Mouse (Mus musculus) fat pad, adult 2 months (tissue): ENCODE measurements around the gene Tfb1m.

Experiments used
- DNase-seq: peaks from one replicate; pipeline ENCODE4 v3.0.0-alpha.2; 2011; ENCODE audit warnings: low read depth, low spot score; ENCODE audit errors: extremely low read depth

Tfb1m gene

DNA sequence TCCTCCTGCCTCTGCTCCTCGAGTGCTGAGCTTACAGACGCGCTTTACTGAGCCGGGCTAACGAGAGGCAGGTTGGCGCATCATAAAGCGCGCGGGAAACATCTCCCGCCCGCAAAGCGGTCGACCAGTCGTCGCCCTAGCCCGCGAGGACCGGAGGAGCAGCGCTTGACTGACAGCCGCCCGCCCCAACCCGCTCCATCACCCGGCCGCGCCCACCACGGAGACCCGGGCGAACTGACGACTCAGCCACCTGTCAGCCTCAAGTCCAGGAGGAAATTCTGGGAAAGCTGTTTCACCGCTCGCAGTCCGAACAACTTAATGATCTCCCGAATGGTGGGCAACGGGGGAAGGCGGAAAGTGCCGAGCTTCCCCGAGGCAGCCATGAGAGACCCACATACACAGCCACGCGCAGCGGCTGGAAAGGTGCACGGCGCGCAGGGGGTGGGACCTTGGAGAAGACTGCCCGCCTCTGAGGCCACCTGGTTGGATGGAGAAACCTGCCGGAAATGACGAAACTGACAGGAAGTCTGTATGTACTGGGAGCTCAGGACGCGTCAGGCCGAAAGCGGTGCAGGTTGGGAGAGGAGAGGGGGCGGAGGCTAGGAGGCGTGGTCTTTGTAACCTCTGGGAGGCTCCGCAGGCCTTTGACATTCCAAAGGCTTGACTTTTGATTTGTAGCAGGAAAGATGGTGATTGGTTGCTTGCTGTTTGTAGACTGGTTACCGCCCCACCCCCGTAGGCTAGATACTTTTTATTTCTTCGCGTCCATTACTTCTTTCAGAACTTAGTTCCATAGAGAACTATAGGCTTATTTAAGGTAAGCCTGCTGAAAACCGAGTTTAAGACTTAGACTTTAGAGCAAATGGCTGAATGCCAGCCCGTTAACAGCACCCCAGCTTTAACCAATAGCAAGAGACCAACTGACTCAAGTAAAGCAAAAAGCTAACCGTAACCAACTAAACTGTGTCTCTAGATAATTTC lies at the start of gene Tfb1m:
Gene Tfb1m (minus strand): TSS at position 451 of the 981 bp plus-strand sequence.
- peak; percentile 90 for DNase-seq

DNA sequence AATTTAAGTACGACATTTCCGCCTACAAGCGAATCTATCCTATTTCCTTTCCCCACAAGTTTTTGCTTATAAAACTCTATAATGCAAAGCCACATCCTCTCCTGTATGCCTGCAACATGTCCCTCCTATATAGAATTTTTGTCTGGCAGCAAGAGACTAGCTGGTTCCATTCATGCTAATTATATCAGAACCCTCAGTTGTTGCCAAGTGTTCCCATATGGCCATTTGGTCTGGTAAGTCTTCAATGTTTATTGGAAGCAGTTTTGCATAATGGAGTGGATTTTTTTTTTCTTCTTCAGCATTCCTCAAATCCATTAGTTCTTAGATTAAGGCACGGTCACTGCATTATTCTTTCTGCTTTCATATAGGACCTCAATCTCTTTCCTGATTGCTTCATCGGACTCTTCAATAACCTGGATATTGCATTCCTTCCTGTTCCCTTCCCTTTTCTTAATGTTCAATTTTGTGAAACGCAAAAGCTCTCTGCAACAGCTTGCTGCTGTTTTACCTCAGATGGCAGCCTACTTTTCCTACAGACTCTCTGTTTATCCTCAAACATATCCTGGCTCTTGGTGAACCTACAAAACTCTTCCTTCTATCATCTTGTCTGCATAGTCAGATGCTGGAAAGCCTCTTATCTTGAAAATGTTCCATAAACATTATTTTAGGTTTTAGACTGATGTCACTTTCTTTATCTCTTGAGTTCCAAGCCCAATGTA lies 45.5 kb upstream of the Tfb1m start:
- DNase-seq, result no peak

DNA sequence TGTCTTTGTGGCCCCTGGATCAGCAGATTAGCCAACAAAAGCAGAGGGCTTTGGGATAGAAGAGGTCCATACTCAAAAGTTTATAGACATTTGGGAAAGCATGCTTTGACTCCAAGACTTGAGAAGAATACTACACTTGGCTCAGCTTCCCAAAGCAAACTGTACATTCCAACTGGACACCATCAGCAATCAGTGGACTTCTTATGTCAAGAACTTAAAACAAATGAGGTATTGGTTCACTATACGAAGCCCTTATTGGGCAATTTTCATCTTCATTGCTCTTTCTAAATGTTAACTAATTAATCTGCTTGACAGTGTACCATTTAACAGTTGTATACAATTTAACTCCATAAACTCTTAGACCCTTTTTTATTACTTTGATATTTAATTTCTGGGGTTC lies 40.8 kb upstream of the Tfb1m start:
- DNase-seq, result no peak

DNA sequence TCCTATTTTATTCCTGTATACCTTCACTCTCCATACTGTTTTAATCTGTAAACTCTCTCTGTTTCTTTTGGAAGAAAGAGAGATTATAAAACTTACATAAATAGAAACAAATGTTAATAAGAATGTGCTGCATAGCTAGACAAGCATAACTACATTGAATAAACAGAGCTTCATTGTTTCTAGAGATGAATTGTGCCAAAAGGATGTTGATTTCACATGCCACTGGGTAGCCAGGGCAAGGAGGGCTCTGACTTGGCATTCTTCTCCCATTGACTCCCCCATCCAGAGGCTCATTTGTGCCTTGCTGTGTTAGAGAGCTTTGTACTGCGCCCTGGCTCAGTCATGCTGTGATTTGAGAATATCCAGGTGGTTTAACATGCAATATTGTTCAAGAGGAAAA lies 40.3 kb upstream of the Tfb1m start:
- DNase-seq, result no peak

DNA sequence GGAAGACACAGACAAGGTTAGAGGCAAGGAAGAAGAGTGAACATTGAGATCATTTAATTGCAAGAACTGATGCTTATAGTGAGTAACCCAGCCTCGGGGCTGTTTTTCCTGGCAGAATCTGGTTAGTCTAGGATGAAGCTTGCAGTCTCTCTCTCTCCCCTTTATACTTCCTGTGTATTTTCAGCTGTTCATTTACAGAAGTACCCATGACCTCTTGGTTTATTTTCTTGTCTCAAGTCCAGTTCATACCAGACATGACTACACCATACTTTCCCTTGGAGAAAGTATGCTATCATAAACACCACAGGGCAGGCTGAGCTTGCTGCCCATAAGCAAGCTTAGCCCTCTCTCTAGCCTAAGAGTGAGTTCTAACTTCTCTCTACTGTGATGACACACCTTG lies 39.5 kb upstream of the Tfb1m start:
- peak; percentile 8 for DNase-seq

DNA sequence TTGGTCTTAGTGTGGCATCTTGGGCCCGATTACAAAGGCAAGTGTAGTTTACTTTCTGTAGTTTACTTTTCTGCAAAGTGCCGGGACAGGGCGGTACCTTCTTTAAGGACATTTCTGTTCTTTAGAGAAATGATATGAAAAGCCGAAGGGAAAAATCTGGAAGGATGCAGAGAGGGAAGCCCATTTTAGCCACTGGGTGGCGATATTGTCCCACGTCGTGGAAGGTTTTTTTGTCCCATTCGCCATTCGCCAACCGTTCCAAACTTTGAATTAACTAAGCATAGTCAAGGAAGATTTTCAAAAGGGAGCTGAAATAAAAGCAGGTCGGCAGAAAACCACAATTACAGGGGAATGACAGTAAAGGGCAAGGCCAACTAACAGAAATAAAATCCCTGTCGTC lies 13.3 kb upstream of the Tfb1m start:
- DNase-seq, result no peak

DNA sequence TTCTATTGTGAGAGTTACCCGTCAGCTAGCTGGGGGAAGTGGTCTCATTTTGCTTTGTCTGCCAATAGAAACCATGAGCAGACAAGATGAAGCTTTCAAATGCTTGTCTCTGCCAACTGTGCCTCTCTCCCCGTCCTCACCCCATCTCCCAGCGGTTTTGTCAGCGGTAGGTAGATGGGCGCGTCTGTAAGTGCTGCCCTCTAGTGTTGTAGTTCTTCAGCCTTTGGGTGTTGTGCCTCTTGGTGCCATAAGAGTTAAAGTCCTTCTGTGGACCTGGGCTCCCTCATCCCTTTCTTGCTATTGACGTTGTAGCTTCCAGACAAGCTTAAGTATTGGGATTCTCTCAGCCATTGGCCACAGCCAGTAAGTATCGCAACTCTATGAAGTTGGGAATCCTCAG lies 4.8 kb upstream of the Tfb1m start:
- no peak for DNase-seq

DNA sequence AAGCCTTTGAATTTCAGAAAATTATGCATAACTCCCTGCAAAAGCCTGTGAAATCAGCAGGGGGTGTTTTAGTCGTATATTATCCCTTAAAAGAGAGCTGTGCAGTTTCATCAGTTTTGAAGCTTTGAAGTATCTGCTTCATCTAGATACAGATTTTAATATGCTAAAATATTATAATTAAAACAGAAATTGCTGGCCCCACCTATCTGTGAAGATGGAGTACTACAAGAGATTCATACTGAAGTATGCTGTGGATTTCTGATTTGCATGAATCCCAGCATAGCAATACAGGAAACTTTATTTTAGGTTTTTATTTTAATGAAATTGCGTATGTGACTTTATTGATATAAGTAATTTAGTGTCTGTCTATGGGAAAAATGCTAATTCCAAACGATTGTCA lies 3.0 kb upstream of the Tfb1m start:
- DNase-seq, result no peak

DNA sequence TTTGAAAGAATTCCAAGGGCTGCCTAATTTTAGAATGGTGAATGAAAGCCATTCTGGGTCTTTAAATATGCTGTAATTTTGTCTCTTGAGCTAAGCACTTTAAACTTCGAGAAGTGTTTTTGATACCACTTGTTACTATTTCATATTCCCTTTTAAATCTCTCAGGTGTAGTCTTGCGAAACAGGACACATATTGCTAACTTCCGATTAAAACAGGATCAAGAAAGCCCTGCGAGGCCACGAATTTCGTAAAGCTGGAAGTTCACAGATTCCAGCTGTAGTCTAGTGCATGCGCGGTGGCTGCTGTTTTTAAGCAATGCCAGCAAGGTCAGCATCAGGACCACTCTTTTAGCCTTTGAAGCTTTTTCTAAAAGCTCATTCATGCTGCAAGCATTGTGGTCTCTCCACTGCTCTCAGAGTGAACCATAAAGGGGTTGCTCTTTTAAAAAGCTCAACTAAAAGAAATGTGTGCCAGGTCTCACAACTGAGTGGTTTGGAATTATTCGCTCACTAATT lies 832 bp upstream of the Tfb1m start:
- peak; percentile 52 for DNase-seq

DNA sequence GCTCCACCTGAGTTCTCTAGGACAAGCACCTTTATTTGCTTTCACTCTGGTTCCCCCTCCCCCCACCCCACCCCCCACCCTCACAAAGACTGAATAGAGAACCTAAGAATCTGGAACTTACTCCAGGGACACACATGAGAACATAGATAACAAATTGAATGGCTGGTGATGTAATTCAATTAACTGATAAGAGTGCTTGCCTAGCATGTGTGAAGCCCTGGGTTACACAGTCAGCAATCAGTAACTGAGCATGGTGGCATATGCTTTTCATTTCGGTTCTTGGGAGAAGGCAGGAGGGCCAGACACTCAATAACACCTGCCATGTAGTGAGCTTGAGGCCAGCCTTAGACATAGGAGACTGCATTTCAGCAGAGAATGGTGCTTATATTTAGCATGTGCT lies 1.3 kb downstream of the Tfb1m start:
- no peak for DNase-seq

DNA sequence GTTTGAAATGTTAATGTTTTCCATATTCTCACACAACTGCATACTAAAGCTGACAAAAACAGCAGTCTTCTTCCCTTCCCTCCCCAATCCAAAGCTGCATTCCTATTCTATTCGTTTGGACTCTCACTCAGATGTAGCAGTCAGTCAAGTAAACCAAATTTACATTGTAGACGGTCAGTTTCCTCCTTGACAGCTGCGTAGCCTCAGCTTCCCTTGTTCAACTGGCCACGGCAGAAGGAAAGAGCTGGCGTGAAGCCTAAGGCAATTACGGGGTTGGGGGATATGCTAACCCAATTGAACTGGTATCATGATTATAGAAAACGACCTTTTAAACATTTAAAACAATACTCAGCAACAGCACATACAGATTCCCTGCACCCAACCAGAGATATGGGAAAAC lies 9.9 kb downstream of the Tfb1m start:
- DNase-seq, result no peak

DNA sequence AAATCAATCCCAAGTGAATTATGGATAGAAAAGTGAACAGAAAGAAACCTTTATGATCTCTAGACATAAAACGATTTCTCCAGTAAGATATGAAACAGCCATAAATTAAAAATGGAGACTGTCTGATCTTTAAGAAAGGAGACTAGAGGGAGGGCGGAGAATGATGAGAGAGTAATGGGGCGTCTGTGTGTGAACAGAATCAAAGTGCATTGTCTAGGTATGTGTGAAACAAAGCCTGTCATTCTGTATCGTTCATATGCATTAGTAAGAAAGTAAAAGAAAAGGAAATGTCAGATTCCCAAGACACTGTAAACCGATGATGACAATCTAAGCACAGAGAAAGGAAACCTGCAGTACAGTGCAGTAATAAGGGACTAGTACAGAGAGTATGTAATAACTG lies 16.5 kb downstream of the Tfb1m start:
- no peak for DNase-seq

DNA sequence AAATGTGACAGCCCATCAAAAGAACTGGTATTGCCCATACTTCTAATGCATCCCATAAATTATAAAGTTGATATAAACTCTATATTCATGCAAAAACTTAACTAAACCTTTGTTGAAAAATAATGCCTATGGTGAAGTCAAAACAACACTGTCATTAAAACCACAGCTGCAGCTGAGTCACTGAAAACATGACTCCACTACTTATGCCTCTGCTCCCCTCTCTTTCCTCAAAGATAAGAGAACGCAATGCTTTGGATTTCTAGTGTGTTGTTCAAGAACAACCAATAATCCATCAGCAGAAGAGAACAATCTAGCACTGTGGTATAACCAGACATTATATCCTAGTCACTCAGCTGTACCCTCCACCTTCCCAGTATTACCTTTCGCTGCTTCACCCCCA lies 17.3 kb downstream of the Tfb1m start:
- DNase-seq, result no peak

DNA sequence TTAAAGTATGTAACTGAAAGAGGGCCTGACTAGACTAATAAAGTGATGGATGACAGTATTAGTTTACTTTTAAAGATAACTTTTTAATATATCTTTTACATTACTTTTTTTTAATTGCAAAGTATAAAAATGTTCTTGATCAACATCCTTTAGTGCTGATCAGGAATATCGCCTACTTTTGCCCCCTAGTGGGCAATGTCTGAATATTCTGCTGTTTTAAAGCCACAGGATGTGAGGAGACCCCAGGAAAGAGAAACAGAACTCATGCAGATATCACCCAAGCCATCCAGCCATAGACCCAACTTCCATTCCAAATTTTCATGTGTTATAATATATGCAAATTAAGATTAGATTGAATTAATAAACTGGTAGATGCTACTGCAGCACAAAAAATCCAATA lies 24.2 kb downstream of the Tfb1m start:
- DNase-seq, result no peak

DNA sequence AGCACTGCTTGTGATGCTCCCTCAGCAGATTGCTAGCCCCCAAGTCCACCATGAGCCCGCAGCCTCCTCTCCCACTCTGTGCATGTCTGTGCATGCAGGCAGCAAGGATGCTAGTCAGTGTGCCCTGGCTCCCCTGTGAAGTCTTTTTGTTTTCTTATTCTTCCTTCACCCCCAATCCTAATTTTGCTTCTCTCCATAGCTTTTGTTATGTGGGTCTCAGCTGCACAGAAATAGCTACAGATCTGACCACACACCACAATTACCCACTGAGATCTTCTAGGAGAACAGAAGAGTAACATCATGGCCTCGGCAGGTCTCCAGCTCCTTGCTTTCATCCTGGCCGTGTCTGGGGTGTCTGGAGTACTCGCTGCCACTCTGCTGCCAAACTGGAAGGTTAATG lies 25.3 kb downstream of the Tfb1m start, which contains the start of gene Cldn20:
Gene Cldn20 (plus strand): TSS at position 301 of the 400 bp plus-strand sequence.
- no peak for DNase-seq

DNA sequence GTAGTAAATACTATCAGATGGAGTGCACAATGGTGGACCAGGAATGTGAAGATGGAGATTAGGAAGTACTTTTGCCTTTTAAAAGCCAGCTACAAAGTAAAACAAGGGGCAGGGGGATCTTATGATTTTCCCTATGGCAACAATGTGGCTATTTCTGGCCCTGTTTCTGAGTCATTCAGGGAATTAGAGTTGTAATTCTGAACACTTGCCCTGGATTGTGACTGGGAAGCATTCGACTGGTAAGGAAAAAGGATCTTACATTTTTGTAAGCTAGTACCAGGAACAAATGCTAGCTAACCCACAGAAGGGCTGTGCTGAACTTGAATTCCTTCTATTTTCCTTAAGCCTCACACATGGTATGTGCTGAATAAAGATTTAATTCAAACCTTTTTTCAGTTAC lies 25.9 kb downstream of the Tfb1m start:
- no peak for DNase-seq

DNA sequence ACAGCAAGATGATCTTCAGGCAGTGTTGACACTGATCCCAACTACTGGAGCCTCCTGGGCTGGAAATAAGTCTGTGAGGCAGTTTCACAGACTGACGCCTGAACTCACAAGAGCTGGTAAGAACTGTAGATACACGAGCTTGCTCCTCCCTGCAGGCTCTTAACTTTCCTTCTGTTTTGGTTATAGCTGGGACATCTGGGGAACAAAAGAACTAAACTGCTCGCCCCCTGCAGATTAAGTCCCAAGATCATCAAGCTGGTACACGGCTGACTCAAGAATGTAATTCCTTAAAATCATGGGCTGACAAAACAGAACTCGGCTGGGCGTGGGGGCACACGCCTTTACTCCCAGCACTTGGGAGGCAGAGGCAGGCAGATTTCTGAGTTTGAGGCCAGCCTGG lies 27.0 kb downstream of the Tfb1m start:
- DNase-seq, result no peak

DNA sequence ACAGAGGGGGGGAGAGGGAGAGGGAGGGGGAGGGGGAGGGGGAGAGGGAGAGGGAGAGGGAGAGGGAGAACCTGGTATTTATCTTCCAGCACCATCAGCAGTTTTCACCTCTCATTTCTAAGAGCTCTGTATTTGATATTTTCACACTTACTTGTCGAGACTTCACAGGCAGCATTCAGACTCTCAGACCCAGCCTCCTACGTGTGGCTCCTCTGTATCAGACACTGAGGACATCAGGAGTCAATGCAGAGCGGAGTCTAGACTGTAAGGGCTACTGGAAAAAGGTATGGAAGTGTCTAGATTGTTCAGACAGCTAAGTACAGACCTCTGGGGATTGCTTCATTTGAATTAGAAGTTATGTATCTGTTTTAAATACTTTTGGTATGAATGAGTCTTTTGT lies 28.1 kb downstream of the Tfb1m start:
- no peak for DNase-seq

DNA sequence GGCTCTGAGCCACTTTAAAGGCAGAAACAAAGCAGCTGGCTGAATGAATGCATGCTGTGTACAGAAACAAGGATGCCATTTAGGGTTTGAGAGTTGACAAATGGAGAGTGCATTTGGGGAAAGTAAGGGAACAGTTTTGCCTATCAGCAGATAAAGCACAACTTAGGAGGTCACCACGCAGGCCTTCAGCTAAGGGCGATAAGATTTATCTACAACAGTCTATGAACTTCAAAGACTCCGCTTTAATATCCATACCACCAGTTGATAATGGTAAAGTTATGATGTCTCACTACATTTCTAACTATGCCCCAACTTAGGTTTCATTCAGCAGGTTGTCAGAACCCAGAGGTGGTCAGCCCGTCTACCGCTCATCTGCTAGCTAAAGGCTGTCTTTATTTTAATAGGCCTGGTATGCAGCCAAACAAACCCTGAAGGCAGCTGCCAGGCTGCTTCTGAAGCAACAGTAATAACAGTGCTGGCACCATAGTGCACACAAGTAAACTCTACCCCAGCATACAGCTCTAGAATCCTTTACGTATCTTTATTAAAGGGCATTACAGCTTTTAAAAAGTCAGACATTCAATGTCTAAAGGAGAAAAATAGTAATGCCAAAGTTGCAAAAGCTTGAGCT lies 29.6 kb downstream of the Tfb1m start:
- no peak for DNase-seq

DNA sequence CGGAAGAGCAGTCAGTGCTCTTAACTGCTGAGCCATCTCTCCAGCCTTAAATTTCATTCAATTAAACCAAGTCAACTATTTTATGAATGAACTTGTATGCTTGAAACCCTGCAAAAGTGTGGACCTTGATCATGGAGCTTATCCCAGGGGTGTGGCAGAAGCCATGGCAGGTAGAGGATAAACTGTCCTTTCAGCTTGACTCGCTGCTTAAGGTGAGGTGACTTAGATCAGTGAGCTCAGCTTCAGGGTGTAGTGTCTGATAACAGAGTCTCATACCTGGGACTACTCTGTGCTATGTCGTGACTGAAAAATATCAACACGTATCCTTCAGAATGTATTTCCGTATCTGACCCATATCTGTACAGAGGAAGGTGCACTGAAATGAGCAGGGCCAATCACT lies 37.2 kb downstream of the Tfb1m start:
- no peak for DNase-seq

DNA sequence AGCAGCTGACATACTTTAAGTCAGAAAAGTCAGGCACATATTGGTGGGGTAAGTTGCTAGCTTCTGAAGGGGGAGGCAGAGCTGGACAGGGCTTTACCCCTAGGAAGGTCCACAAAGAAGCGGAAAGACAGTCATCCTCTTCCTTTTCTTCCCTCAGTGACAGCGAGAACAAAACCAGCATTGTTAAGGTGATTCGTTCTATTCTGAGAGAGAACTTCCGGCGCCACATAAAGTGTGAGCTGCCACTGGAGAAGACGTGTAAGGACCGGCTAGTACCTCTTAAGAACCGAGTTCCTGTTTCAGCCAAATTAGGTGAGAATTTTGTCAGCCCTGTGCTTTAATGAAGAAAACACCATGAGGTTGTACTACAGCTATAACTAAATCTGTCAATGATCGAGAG lies 41.2 kb downstream of the Tfb1m start:
- no peak for DNase-seq

DNA sequence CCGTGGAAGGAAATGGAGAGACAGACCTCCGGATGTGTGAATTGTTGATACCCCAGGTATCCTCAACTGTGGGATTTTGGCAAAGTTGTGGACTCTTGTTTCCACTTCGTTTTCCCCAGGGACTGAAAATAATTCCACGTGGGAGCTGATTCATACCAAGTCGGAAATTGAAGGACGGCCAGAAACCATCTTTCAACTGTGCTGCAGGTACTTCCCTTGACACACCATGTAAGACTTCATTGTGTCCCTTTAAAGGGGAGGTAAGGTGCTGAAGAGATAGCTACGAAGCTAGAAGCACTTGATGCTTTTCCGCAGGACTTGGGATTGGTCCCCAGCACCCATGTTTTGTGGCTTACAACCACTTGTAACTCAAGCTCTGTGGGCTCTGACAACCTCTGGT lies 41.7 kb downstream of the Tfb1m start:
- no peak for DNase-seq
